ENCODE assay signal across 28 mouse cellular contexts in the genomic region with DNA sequence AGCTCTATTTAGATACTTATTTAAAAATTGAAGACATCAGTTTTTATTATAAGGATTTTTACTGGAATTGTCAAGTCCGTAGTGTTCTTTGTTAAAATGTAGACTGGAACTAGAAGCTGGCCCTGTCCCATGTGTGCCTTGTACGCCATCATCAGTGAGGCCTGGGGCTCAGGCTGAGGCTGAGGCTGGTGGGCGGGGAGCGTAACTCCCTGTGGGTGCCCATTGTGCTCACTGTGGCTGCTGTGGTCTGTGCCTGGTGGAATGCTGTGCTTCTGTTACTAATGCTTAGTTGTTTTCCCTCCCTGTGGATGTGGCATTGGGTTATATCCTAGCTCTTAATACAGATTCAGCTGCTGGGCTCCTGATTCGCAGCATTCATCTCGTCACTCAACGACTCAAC. TPM values are rescaled to one million over a fixed set of nuclear protein-coding genes. Genes with fewer than 3 reads are reported as not detected.
"Had no signal": no experiment of that assay in that cellular context is flagged by ENCODE, and none has a peak within 500 bp of the region (broad histone marks: within the 10 kb centered on the region; RNA-seq: fewer than 3 reads in every experiment).

No protein-coding gene starts in this region.

- H3K9me3 ChIP-seq: liver, embryonic 13.5 days; midbrain, embryonic 12.5 days; neural tube, embryonic 12.5 days; neural tube, embryonic 15.5 days had no signal

- DNase-seq: kidney, adult 2 months; kidney, postnatal 25 days; layer of hippocampus, adult 9-11 months; liver, embryonic 13.5 days; lung, adult 2 months; lung, postnatal 14 days; lung, postnatal 4 days; right cerebral cortex, adult 18-20 months; right cerebral cortex, postnatal 14 days; right cerebral cortex, postnatal 4 days; thymus, adult 2 months; thymus, postnatal 14 days had no signal

- H3K4me3 ChIP-seq: layer of hippocampus, adult 2 months; left cerebral cortex, adult 2 months; liver, embryonic 13.5 days; midbrain, embryonic 12.5 days; neural tube, embryonic 12.5 days; neural tube, embryonic 15.5 days had no signal

- H3K4me2 ChIP-seq: liver, embryonic 13.5 days; midbrain, embryonic 12.5 days; neural tube, embryonic 12.5 days; neural tube, embryonic 15.5 days had no signal

- H3K9ac ChIP-seq: liver, embryonic 13.5 days; midbrain, embryonic 12.5 days; neural tube, embryonic 12.5 days; neural tube, embryonic 15.5 days had no signal

- H3K27ac ChIP-seq: kidney, postnatal 0 days; layer of hippocampus, adult 2 months; left cerebral cortex, adult 2 months; liver, embryonic 13.5 days; midbrain, embryonic 12.5 days; neural tube, embryonic 12.5 days; neural tube, embryonic 15.5 days; stomach, postnatal 0 days had no signal

- H3K27me3 ChIP-seq: liver, embryonic 13.5 days; midbrain, embryonic 12.5 days; neural tube, embryonic 12.5 days; neural tube, embryonic 15.5 days had no signal

- H3K4me1 ChIP-seq: midbrain, embryonic 12.5 days; neural tube, embryonic 12.5 days; neural tube, embryonic 15.5 days had no signal

RNA-seq across cellular contexts. Expression of gene Adig, which starts 52.6 kb away (rescaled TPM):
- total RNA-seq: layer of hippocampus, adult 2 months; layer of hippocampus, postnatal 25 days; left cerebral cortex, adult 2 months; left cerebral cortex, postnatal 10 days; left cerebral cortex, postnatal 36 days; liver, adult 2 months; megakaryocyte progenitor cell, adult 5-6 weeks; megakaryocyte-erythroid progenitor cell, adult 5-6 weeks had no signal
- polyA plus RNA-seq: kidney, embryonic 14.5 days; kidney, postnatal 0 days; liver, adult 2 months; liver, embryonic 13.5 days; liver, embryonic 16.5 days; lung, embryonic 16.5 days; midbrain, embryonic 12.5 days; neural tube, embryonic 12.5 days; neural tube, embryonic 15.5 days had no signal
